Mouse (Mus musculus): ENCODE measurements around the gene Gm10722.
"Not testable (repeated sequence)": the region's sequence is repeated elsewhere in the genome, so short reads cannot be mapped to it uniquely, and the experiment has no call there.

GRCm38 (mm10) chr9:3030677-3031318 is 30.1 kb downstream of the Gm10722 start:
- not testable (repeated sequence) for TF ChIP-seq EP300, CTCF (IDR thresholded peaks at IDR 0.05; ENCODE audit: low read depth)

All from heart, postnatal 0 days (tissue).